Mouse (Mus musculus) spleen, adult 2 months (tissue): ENCODE results near the gene Zfp575.

Experiments
- CTCF ChIP-seq: fragments of 200-500 bp; IDR thresholded peaks from 2 replicates; pipeline ENCODE4 v1.5.1; 2011; ENCODE audit warnings: mild to moderate bottlenecking, inconsistent platforms; ENCODE audit not compliant: insufficient read depth, insufficient read length, insufficient replicate concordance; ENCODE audit errors: extremely low read depth
- POLR2A ChIP-seq: fragments of 200-500 bp; IDR thresholded peaks from 2 replicates; pipeline ENCODE4 v1.6.1; 2011; ENCODE audit warnings: low read depth, low read length, inconsistent platforms

- TF ChIP-seq CTCF (no peak), POLR2A (no peak)
Measured at GRCm38 (mm10) chr7:24636264-24636663, 48.8 kb upstream of the Zfp575 start, which contains the start of gene Lypd3.
